In genomic region chr1:57774668-57775495, GRCm38 (mm10) we compare ENCODE assay signal across 8 mouse cellular contexts. TPM values are rescaled to one million over a fixed set of nuclear protein-coding genes. Genes with fewer than 3 reads are reported as not detected.
DNase-seq lines count a peak whose midpoint lies in the region; ATAC-seq and TF ChIP-seq lines count a peak whose summit lies in the region.

No protein-coding gene starts in this region.

- H3K9me3 ChIP-seq in hindbrain, embryonic 14.5 days (ENCODE audit: control insufficient read depth, low read length), result no peaks in the 10 kb centered on the region

- intact Hi-C loops in gastrocnemius, adult 2 months (cut with DNase I), result loop anchor here (5.0 to 10.0 kb wide), 2 partner anchors 170 to 338 kb away; no protein-coding TSS in a partner anchor
- intact Hi-C loops in left cerebral cortex, postnatal 10 days (cut with DNase I), result loop anchor here (5.0 kb wide), 1 partner anchor 343 kb away; no protein-coding TSS in a partner anchor

- peak overlapping the region; percentile 87 for H3K4me2 ChIP-seq in hindbrain, embryonic 14.5 days (replicated peaks)

- H3K27me3 ChIP-seq in hindbrain, embryonic 14.5 days (ENCODE audit: control insufficient read depth, insufficient read depth, low read length), result no peaks in the 10 kb centered on the region

- WGBS in hindbrain, embryonic 14.5 days, result under 1% methylated on average over 88 of the region's 113 CpGs

- H3K4me1 ChIP-seq in hindbrain, embryonic 14.5 days (replicated peaks; ENCODE audit: control insufficient read depth, insufficient read depth, low read length), result peaks cover 3% of the 10 kb centered on the region; the same call in 1 of the 2 replicates

- peak overlapping the region; percentile 82 for H3K4me3 ChIP-seq in gastrocnemius, adult 2 months
- peak overlapping the region; percentile 88 for H3K4me3 ChIP-seq in hindbrain, embryonic 14.5 days (replicated peaks; ENCODE audit: low read length)

- no peaks in the 10 kb centered on the region for H3K36me3 ChIP-seq in hindbrain, embryonic 14.5 days (replicated peaks; ENCODE audit: control insufficient read depth, insufficient read depth)

- DNase-seq in ZHBTc4 (ENCODE audit: low read depth, low spot score), result peak; percentile 75
- DNase-seq in cerebellum, postnatal 4 days (ENCODE audit: low spot score in 2 of 2), result peak; percentile 28 to 58
- peak; percentile 84 for DNase-seq in gastrocnemius, adult 2 months
- DNase-seq in hindbrain, embryonic 14.5 days (ENCODE audit: low spot score), result peak; percentile 65
- peak; percentile 39 to 85 for DNase-seq in left cerebral cortex, postnatal 10 days (ENCODE audit: extremely low spot score in 1 of 2, low spot score in 2 of 2)
- DNase-seq in right cerebral cortex, postnatal 4 days, result peak; percentile 76

- peak; percentile 24; the same call in 1 of the 2 replicates for TF ChIP-seq CTCF in gastrocnemius, adult 2 months (IDR thresholded peaks at IDR 0.05)

- peak overlapping the region; percentile 88 for H3K9ac ChIP-seq in hindbrain, embryonic 14.5 days

- H3K27ac ChIP-seq in gastrocnemius, adult 2 months, result peak overlapping the region; percentile 90
- peak overlapping the region; percentile 94 for H3K27ac ChIP-seq in hindbrain, embryonic 14.5 days

- peak; percentile 87 for ATAC-seq in hindbrain, embryonic 14.5 days (ENCODE audit: low FRiP score)
- ATAC-seq in megakaryocyte progenitor cell, adult 5-6 weeks (replicated peaks; ENCODE audit: poor library complexity), result peak; percentile 61
- ATAC-seq in activated CD4-positive, CD25-positive, alpha-beta regulatory T cell, adult 4 months, result no peak

RNA-seq across cellular contexts. Expression of gene Spats2l, which starts 0.9 kb away (rescaled TPM):
- 1 to 10 TPM; 2.0 to 4.8 TPM for total RNA-seq in gastrocnemius, adult 2 months (2021)
- polyA plus RNA-seq in hindbrain, embryonic 14.5 days (2014; fragmentation: Nextera tagmentation; extraction: Ambion mirVana), result 83.2 and 86.9 TPM in 2 replicates
- 10 to 100 TPM; 49.3 to 54.6 TPM for total RNA-seq in left cerebral cortex, postnatal 10 days (2021)
- total RNA-seq in megakaryocyte progenitor cell, adult 5-6 weeks (2015), result not detected in 2 replicates
- total RNA-seq in megakaryocyte progenitor cell, adult 5-6 weeks (2017), result not detected in 2 replicates
- 1 to 10 TPM in 1 of 2 experiments, under 1 TPM in 1; 0.83 to 1.3 TPM for polyA plus RNA-seq in activated CD4-positive, CD25-positive, alpha-beta regulatory T cell, adult 4 months (2017; shearing (Covaris generic))

Comparison
In these comparisons a context has a peak if more than half of its experiments do, and no peak if none do; other contexts are left out.
1. RNA of gene Spats2l, which starts 0.9 kb away (total RNA-seq): 49.3 to 54.6 TPM in left cerebral cortex, postnatal 10 days; 2.0 to 4.8 TPM in gastrocnemius, adult 2 months and not detected in megakaryocyte progenitor cell, adult 5-6 weeks; every median in the first group is over 4 times any median in the second.
2. Peak in every context shown above with its lines, with median percentiles within 50 percentile points of each other: DNase-seq.